Mouse (Mus musculus) layer of hippocampus, adult 2 months (tissue): Measurements from ENCODE around the gene Fgf23. TPM values are rescaled to one million over a fixed set of nuclear protein-coding genes. Genes with fewer than 3 reads are reported as not detected.

ENCODE experiments used
- DNase-seq, 2 experiments: peaks; one replicate each; pipeline ENCODE4 v3.0.0; 2022; ENCODE audit warnings: low spot score in 2 of 2
- H3K27ac ChIP-seq: fragments of 200-600 bp; 2 replicates; pipeline ENCODE4 v1.8.1; 2022
- H3K4me3 ChIP-seq: fragments of 200-600 bp; 2 replicates; pipeline ENCODE4 v1.8.1; 2022; ENCODE audit warnings: mild to moderate bottlenecking
- CTCF ChIP-seq: fragments of 200-600 bp; conservative IDR thresholded peaks from 2 replicates; pipeline ENCODE4 v1.8.1; 2022; ENCODE audit warnings: antibody characterized with exemption, mild to moderate bottlenecking, moderate library complexity
- total RNA-seq, 2 experiments: library from RNA; stranded (reverse); gene quantifications; 2 replicates each; pipeline ENCODE4 v1.2.3; 2021

The Fgf23 gene
- total RNA-seq, 2 experiments from 2014 or later: 0.25 to 0.46 TPM

DNA sequence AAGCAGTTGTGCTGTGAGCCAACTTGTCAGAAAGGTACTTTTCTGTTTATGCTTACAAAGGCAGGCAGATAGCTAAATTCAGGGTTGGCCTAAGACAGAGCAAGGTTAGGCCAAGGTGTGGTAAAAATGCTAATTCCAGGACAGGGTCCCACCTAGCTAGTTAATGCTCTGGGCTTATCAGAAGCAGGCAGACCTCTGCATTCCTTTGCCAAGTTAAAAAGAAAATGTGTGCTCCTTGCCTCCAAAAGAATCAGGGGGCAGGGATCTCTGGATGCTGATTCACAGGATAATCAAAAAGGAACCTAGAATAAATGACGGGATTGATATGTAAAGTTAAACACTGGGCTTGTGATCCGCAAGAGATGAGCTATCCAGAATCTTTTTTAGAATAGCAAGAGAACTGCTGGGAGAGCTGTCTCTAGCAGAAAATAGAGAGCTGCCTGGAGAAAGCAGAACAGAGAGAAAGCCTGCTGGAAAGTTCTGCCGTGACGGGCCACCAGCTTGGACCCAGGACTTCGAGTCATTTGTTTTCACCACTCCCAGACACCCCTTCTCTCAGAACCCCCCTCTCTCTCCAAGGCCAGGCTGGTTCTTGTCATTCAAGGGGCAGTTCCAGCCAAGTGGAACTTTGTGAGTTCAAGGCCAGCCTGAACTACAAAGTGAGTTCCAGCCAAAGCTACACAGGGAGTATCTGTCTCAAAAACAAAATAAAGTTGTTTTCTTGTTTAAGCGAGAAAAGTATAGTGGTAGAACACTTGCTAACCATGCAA is 31.0 kb downstream of the Fgf23 start:
- TF ChIP-seq CTCF: no peak
- H3K4me3 ChIP-seq: no peak overlapping the region
- no peak for DNase-seq

DNA sequence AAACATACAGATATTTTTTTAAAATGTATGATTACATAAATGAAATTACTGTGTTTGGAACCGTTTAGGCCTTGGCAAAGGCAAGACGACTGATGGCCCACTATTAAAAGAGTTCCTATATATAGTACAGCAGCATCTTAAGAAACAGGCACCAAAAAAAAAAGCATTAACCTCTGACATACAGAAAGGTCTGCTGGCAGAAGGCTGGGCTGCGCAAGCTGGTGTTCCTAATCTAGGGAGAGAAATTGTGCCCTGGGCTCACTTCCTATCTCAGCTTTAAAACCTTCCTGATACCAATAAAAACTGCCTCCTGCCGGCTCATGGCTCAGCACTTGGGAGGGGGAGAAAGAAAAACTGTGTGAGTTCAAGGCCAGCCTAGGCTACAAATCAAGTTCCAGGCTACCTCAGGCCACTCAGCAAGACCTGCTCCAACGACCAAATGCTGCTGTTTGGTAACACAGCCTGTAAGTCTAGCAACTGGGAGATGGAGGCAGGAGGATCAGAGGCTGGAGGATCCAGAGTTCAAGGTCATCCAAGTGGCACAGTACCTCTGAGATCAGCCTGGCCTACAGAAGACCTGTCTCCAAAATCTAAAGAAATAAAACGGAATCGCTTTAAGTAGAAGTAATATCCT is 31.8 kb downstream of the Fgf23 start:
- Histone ChIP-seq H3K4me3 (no peak overlapping the region), H3K27ac (no peak overlapping the region)
- DNase-seq: no peak
- TF ChIP-seq CTCF: no peak

More for the DNA sequence above, 31.0 kb downstream of the Fgf23 start:
- no peak overlapping the region for H3K27ac ChIP-seq

DNA sequence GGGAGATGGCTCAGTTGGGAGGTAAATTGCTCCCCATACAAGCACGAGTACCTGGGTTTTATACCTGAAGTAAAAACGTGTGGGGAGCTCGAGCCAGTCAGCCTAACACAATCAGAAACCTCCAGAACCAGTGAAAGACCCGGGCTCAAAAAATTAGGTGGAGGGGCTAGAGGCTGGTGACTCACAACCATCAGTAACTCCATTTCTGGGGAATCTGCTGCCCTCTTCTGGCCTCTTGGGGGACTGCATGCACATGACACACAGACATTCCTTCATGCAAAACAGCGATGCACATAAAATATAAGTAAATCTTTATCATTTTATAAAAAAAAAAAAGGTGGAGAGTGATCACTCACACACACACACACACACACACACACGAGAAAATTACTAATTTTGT is 32.4 kb downstream of the Fgf23 start:
- peak in 1 of 2 experiments; percentile 44 for DNase-seq
- TF ChIP-seq CTCF: peak; percentile 76
- Histone ChIP-seq H3K4me3 (no peak overlapping the region), H3K27ac (no peak overlapping the region)

GRCm38 (mm10) chr6:127106189-127106588 is 33.5 kb downstream of the Fgf23 start:
- no peak overlapping the region for H3K4me3 ChIP-seq
- DNase-seq: peak in 1 of 2 experiments; percentile 16
- TF ChIP-seq CTCF: no peak
- H3K27ac ChIP-seq: peak overlapping the region; percentile 69; the same call in 1 of the 2 replicates

DNA sequence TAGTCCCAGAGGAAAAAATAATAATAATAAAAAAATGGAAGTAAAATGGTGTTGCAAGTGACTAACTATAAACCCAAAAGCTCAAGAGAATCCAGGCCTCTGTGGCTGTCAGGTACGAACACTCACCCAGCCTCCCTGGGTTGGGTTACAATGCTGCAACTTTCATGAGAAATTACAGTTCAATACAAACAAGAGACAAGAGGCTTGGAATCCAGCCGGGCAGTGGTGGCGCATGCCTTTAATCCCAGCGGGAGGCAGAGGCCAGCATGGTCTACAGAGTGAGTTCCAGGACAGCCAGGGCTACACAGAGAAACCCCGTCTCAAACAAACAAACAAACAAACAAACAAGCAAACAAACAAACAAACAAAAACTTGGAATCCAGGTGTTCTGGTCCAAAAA is 34.0 kb downstream of the Fgf23 start:
- H3K4me3 ChIP-seq: no peak overlapping the region
- peak overlapping the region; percentile 69; the same call in 1 of the 2 replicates for H3K27ac ChIP-seq
- TF ChIP-seq CTCF: no peak
- no peak for DNase-seq

- TF ChIP-seq CTCF: no peak
- Histone ChIP-seq H3K4me3 (no peak overlapping the region), H3K27ac (no peak overlapping the region)
- no peak for DNase-seq
Measured at GRCm38 (mm10) chr6:127107413-127107812, 34.7 kb downstream of the Fgf23 start.

DNA sequence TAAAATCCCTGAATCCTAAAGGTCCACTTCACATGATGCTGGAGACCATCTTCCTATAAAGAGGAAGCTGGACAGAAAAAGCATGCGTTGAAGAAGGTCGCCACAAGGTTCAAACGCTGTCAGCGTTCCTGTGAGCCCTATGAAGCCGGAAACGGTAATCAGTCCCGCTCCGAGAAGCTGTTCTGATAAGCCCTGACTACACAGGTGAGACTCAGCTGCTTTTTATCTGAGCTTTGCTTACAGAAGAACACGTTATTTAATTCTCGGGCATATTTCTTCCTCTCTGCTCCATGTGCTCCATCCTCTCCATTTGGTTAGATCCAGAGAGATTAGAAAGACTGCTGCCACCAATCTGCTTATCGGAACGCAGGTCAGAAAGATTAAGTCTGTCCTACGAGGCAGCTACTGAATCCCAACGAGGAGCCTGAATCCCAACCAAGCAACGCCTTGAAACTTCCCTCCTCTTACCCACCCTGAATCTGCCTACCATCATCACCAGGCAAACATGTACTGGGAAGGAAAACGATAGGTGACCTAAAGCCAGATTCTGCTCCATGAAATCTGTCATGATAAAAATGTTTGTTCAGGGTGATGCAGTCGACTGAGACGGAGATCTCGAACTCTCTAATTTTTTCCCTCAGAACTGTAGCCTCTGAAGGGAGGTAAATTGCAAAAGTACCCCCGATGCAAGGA is 35.8 kb downstream of the Fgf23 start:
- H3K4me3 ChIP-seq: peak overlapping the region; percentile 80
- H3K27ac ChIP-seq: peak overlapping the region; percentile 64
- TF ChIP-seq CTCF: no peak
- DNase-seq: no peak

DNA sequence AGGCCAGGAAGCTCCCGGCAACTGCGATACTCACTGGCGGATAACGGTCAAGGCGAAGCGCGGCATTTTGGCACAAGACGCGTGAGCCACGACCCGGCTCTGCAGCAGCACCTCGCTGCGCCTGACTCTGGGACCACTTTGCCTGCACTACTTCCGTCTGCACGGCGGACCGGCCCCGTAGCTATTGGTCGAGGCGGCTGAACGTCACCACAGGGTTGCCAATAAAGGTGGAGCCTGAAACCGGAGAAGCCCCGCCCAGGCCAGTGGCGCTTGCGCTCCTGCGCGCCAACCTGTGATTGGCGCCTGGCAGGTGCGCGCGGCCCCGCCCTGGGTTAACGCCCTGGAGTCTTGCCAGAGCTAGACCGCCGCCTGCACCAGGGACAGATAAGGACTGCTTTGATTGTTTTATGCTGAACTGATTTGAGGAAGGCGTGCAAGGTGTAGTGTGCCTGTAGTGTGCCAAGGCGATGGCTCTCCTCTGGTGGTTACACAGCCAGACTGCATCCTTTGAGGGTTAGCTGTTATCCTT is 36.8 kb downstream of the Fgf23 start, which contains the start of gene Tigar:
Gene Tigar (minus strand): TSS at position 156 of the 529 bp plus-strand sequence.
- peak within 1 kb of the TSS; percentile 80 for H3K4me3 ChIP-seq
- H3K27ac ChIP-seq: peak within 1 kb of the TSS; percentile 84
- peak; percentile 37 for TF ChIP-seq CTCF
- DNase-seq: peak; percentile 94 to 96

GRCm38 (mm10) chr6:127114753-127115456 is 42.2 kb downstream of the Fgf23 start:
- peak; percentile 27 to 30 for DNase-seq
- peak; percentile 43 for TF ChIP-seq CTCF
- no peak overlapping the region for H3K4me3 ChIP-seq
- H3K27ac ChIP-seq: peak overlapping the region; percentile 60; the same call in 1 of the 2 replicates

GRCm38 (mm10) chr6:127122221-127122806 is 49.6 kb downstream of the Fgf23 start:
- no peak for DNase-seq
- no peak overlapping the region for H3K27ac ChIP-seq
- TF ChIP-seq CTCF: peak; percentile 71
- no peak overlapping the region for H3K4me3 ChIP-seq

GRCm38 (mm10) chr6:127122996-127123395 is 50.3 kb downstream of the Fgf23 start:
- Histone ChIP-seq H3K27ac (no peak overlapping the region), H3K4me3 (no peak overlapping the region)
- TF ChIP-seq CTCF: no peak
- no peak for DNase-seq

DNA sequence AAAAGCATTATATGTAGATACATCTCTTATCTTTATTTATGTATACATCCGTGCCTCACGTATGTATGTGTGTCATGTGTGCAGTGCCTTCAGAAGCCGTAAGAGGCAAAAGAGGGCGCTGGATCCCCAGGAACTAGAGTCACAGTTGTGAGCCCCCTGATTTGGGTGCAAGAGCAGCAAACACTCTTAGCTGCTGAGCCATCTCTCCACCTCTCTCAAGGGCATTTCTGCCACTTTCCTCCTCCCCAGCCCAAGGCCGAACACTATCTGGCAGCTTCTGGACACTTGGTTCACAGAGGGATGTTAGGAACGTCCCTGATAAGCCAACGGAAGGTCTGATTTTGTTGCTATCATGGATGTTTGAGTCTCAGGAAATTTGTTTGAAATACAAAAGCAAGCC is 50.8 kb downstream of the Fgf23 start:
- no peak for DNase-seq
- Histone ChIP-seq H3K27ac (no peak overlapping the region), H3K4me3 (no peak overlapping the region)
- no peak for TF ChIP-seq CTCF
